Mouse (Mus musculus) ES-Bruce4 (cell line): Measurements from ENCODE around the gene Zfp64.

ENCODE experiments used
- CTCF ChIP-seq: IDR thresholded peaks from one replicate; pipeline ENCODE4 v1.8.1; 2011; ENCODE audit warnings: low read depth, low read length
- EP300 ChIP-seq: IDR thresholded peaks from 2 replicates; pipeline ENCODE4 v1.6.1; 2011; ENCODE audit warnings: low read depth, low read length; ENCODE audit not compliant: insufficient read depth
- POLR2A ChIP-seq: IDR thresholded peaks from one replicate; pipeline ENCODE4 v1.8.1; 2011; ENCODE audit warnings: low read length; ENCODE audit not compliant: insufficient read depth

DNA sequence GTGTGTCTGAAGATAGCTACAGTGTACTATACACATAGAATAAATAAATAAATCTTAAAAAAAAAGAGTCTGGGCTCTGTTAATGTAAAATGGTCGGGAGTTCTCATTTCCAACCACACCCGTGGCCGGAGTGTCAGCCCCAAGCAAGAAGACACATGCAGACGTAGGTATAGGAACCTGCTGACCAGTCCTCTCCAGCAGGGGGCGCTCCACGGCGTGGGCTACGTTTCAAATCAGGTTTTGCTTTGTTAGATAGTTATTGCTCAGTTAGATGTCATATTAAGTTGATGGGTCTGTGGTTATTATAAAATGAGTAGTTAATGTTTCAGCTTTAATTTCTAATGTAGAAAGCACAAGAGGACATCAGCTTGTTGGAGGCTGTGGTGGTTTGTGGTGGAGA, 52.8 kb downstream of the Zfp64 start:
- TF ChIP-seq CTCF (peak; percentile 84), EP300 (no peak), POLR2A (no peak)
